ENCODE assay signal across 8 mouse cellular contexts in genomic region chr10:71292254-71292653, GRCm38 (mm10). TPM values are rescaled to one million over a fixed set of nuclear protein-coding genes. Genes with fewer than 3 reads are reported as not detected.
DNase-seq lines count a peak whose midpoint lies in the region; ATAC-seq and TF ChIP-seq lines count a peak whose summit lies in the region.

No protein-coding gene starts in this region.

- no peak for TF ChIP-seq CTCF in heart, postnatal 0 days (IDR thresholded peaks at IDR 0.05; ENCODE audit: low read depth)

- WGBS in heart, postnatal 0 days: 11% methylated on average over 11 of the region's 11 CpGs
- WGBS in limb, embryonic 10.5 days: 22% methylated on average over 6 of the region's 11 CpGs

- TF ChIP-seq EP300 in heart, postnatal 0 days (IDR thresholded peaks at IDR 0.05; ENCODE audit: low read depth): no peak

- no peak for DNase-seq in heart, postnatal 0 days (ENCODE audit: low spot score)
- DNase-seq in heart, adult 11 months: no peak
- DNase-seq in limb, embryonic 10.5 days (ENCODE audit: low spot score): no peak
- peak; percentile 40 for DNase-seq in splenic B cell, adult 2 months (ENCODE audit: low read depth, low spot score)
- no peak for DNase-seq in spleen, postnatal 4 days (ENCODE audit: low spot score in 2 of 2)

- no peaks in the 10 kb centered on the region for H3K4me1 ChIP-seq in heart, postnatal 0 days (ENCODE audit: control insufficient read depth, insufficient read depth)
- H3K4me1 ChIP-seq in limb, embryonic 10.5 days: peaks cover 9% of the 10 kb centered on the region

- no peak overlapping the region for H3K4me3 ChIP-seq in heart, postnatal 0 days (ENCODE audit: low read depth, low read length)
- H3K4me3 ChIP-seq in limb, embryonic 10.5 days: peak overlapping the region; percentile 32

- no peaks in the 10 kb centered on the region for H3K9me3 ChIP-seq in heart, postnatal 0 days (replicated peaks; ENCODE audit: control insufficient read depth, low read length)
- H3K9me3 ChIP-seq in limb, embryonic 10.5 days (replicated peaks): no peaks in the 10 kb centered on the region

- H3K27ac ChIP-seq in heart, postnatal 0 days (ENCODE audit: low read depth): no peak overlapping the region
- H3K27ac ChIP-seq in limb, embryonic 10.5 days: no peak overlapping the region

- H3K4me2 ChIP-seq in heart, postnatal 0 days (ENCODE audit: low read depth, low read length): peak overlapping the region; percentile 12; the same call in 1 of the 2 replicates

- no peaks in the 10 kb centered on the region for H3K27me3 ChIP-seq in heart, postnatal 0 days (ENCODE audit: control insufficient read depth, insufficient read depth, low read length)
- 0 out of 2 replicates have a peak, but pooled peaks cover under 1% of the 10 kb centered on the region for H3K27me3 ChIP-seq in limb, embryonic 10.5 days (ENCODE audit: low read depth, poor library complexity, severe bottlenecking)
- H3K27me3 ChIP-seq in splenic B cell, adult 2 months (ENCODE audit: control insufficient read depth, insufficient read depth, low read length, poor library complexity, severe bottlenecking): no peaks in the 10 kb centered on the region

- H3K36me3 ChIP-seq in heart, postnatal 0 days (replicated peaks; ENCODE audit: control insufficient read depth, insufficient read depth, low read length): no peaks in the 10 kb centered on the region
- H3K36me3 ChIP-seq in limb, embryonic 10.5 days: no peaks in the 10 kb centered on the region
- H3K36me3 ChIP-seq in splenic B cell, adult 2 months (ENCODE audit: control insufficient read depth, insufficient read depth, low read length, poor library complexity, severe bottlenecking): no peaks in the 10 kb centered on the region

- no peak for ATAC-seq in heart, postnatal 0 days (ENCODE audit: insufficient read depth, low read depth)
- ATAC-seq in activated CD4-positive, CD25-positive, alpha-beta regulatory T cell, adult 4 months: peak; percentile 28
- ATAC-seq in inflammation-experienced regulatory T-cells, adult 6 months: no peak
- no peak for ATAC-seq in monocyte, adult 5-6 weeks (replicated peaks; ENCODE audit: insufficient number of reproducible peaks, low FRiP score, low TSS enrichment, poor library complexity, severe bottlenecking)

- H3K9ac ChIP-seq in heart, postnatal 0 days (replicated peaks; ENCODE audit: low read depth, low read length): no peak overlapping the region

RNA-seq across cellular contexts. Expression of gene Ube2d1, which starts 7.2 kb away (rescaled TPM):
- 19.6 and 46.8 TPM in 2 replicates for total RNA-seq in heart, postnatal 0 days (2014; rRNA removed; ENCODE audit: low replicate concordance)
- 45.3 and 48.5 TPM in 2 replicates for polyA plus RNA-seq in heart, postnatal 0 days (2015; fragmentation: Nextera tagmentation; extraction: Ambion mirVana)
- polyA plus RNA-seq in activated CD4-positive, CD25-positive, alpha-beta regulatory T cell, adult 4 months (2017; shearing (Covaris generic)): 10 to 100 TPM; 17.8 to 19.7 TPM
- 86.7 and 94.2 TPM in 2 replicates for polyA plus RNA-seq in limb, embryonic 10.5 days (2016; fragmentation: Nextera tagmentation; extraction: Ambion mirVana)
- polyA plus RNA-seq in inflammation-experienced regulatory T-cells, adult 6 months (2017; shearing (Covaris generic)): 10 to 100 TPM; 17.3 to 22.4 (median 21.3) TPM
- total RNA-seq in monocyte, adult 5-6 weeks (2017): 19.4 to 37.4 TPM (median 31.1 TPM) in 3 replicates

RNA-seq across cellular contexts. Expression of gene Cisd1, which starts 52.5 kb away (rescaled TPM):
- total RNA-seq in heart, postnatal 0 days (2014; rRNA removed; ENCODE audit: low replicate concordance): 134 and 170 TPM in 2 replicates
- polyA plus RNA-seq in heart, postnatal 0 days (2015; fragmentation: Nextera tagmentation; extraction: Ambion mirVana): 403 and 429 TPM in 2 replicates
- 10 to 100 TPM; 34.7 to 43.2 TPM for polyA plus RNA-seq in activated CD4-positive, CD25-positive, alpha-beta regulatory T cell, adult 4 months (2017; shearing (Covaris generic))
- 112 and 125 TPM in 2 replicates for polyA plus RNA-seq in limb, embryonic 10.5 days (2016; fragmentation: Nextera tagmentation; extraction: Ambion mirVana)
- polyA plus RNA-seq in inflammation-experienced regulatory T-cells, adult 6 months (2017; shearing (Covaris generic)): 10 to 100 TPM; 31.9 to 59.6 (median 36.2) TPM
- total RNA-seq in monocyte, adult 5-6 weeks (2017): 7.3 to 9.7 TPM (median 9.0 TPM) in 3 replicates

RNA-seq across cellular contexts. Expression of gene Tfam, which starts 54.2 kb away (rescaled TPM):
- 11.9 and 13.1 TPM in 2 replicates for total RNA-seq in heart, postnatal 0 days (2014; rRNA removed; ENCODE audit: low replicate concordance)
- 41.9 and 49.7 TPM in 2 replicates for polyA plus RNA-seq in heart, postnatal 0 days (2015; fragmentation: Nextera tagmentation; extraction: Ambion mirVana)
- 10 to 100 TPM; 78.5 to 88.7 TPM for polyA plus RNA-seq in activated CD4-positive, CD25-positive, alpha-beta regulatory T cell, adult 4 months (2017; shearing (Covaris generic))
- polyA plus RNA-seq in limb, embryonic 10.5 days (2016; fragmentation: Nextera tagmentation; extraction: Ambion mirVana): 90.7 and 91.3 TPM in 2 replicates
- 100 to 1,000 TPM in 1 of 3 experiments, 10 to 100 TPM in 2; 92.5 to 100 (median 93.8) TPM for polyA plus RNA-seq in inflammation-experienced regulatory T-cells, adult 6 months (2017; shearing (Covaris generic))
- 75.9 to 134 TPM (median 89.0 TPM) in 3 replicates for total RNA-seq in monocyte, adult 5-6 weeks (2017)

RNA-seq across cellular contexts. Expression of gene Ipmk, which starts 55.3 kb away (rescaled TPM):
- total RNA-seq in heart, postnatal 0 days (2014; rRNA removed; ENCODE audit: low replicate concordance): 6.8 and 8.0 TPM in 2 replicates
- polyA plus RNA-seq in heart, postnatal 0 days (2015; fragmentation: Nextera tagmentation; extraction: Ambion mirVana): 4.9 TPM in 2 replicates
- polyA plus RNA-seq in activated CD4-positive, CD25-positive, alpha-beta regulatory T cell, adult 4 months (2017; shearing (Covaris generic)): 1 to 10 TPM; 2.8 to 3.1 TPM
- polyA plus RNA-seq in limb, embryonic 10.5 days (2016; fragmentation: Nextera tagmentation; extraction: Ambion mirVana): 18.3 and 19.6 TPM in 2 replicates
- 1 to 10 TPM; 3.3 to 5.9 (median 5.4) TPM for polyA plus RNA-seq in inflammation-experienced regulatory T-cells, adult 6 months (2017; shearing (Covaris generic))
- total RNA-seq in monocyte, adult 5-6 weeks (2017): 30.9 to 36.9 TPM (median 31.1 TPM) in 3 replicates
